Mouse (Mus musculus): ENCODE results near the gene Gm4969.

Gm4969 gene

GRCm38 (mm10) chr7:19067063-19067462 is 51.1 kb downstream of the Gm4969 start:
- no peak for DNase-seq

DNA sequence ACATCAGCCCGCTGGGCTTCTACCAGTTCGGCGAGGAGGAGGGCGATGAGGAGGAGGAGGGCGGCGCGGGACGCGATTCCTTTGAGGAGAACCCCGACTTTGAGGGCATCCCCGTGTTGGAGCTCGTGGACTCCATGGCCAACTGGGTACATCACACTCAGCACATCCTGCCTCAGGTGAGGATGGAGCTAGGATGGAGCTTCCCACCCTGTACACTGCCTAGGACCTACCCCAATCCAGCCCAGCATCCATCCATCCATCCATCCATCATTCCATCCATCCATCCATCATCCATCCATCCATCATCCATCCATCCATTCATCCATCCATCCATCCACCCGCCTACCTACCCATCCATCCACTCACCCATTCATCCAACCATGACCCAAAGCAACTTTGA is 52.3 kb downstream of the Gm4969 start:
- DNase-seq: no peak

- DNase-seq: no peak
These were observed 60.8 kb downstream of the Gm4969 start for GRCm38 (mm10) chr7:19057405-19057804.

DNA sequence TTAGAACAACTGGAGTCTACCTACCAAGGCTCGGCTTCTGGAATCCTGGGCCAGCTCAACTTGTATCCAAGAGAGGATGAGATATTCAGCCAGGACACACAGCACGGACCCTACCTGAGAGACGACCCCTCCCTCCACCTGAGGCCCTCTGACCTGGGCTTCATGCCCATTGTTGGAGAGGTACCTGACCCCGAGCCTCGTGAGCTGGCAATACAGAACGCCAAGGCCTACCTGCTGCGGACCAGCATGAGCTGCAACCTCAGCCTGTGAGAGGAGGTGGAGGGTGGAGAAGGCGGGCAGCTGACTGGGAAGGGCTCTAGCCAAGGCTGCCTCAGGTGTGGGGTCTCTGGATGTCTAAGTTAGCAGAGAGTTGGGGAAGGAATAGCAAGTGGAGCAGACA is 63.1 kb downstream of the Gm4969 start:
- DNase-seq: no peak

- no peak for DNase-seq
These were observed 63.4 kb downstream of the Gm4969 start for GRCm38 (mm10) chr7:19054777-19055076.

DNA sequence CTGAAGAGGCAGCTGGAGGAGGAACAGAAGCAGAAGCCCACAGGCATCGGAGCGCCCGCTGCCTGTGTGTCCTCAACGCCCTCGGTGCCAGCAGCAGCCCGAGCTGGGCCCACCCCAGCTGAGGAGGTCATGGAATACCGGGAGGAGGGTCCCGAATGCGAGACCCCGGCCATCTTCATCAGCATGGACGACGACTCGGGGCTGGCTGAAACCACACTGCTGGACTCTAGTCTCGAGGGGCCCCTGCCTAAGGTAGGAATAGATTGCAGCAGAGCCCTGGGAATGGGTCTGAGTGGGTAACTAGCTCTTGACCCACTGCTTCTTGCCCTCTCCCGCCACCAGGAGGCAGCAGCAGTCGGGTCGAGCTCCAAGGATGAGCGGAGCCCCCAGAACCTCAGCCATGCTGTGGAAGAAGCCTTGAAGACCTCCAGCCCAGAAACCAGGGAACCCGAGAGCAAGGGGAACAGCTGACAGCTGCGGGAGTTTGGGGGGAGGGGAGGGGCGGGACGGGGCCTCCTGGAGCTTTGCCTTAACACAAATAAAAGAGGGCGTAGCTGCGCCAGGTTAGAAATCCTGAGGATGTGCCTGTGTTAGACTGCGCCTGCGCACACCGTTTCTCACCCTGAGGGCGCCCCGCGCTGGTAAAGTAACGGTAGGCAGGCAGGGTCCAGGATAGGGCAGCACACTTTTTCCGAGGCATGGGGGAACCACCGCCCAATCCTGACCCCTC is 64.0 kb downstream of the Gm4969 start, which contains the start of gene Rsph6a:
Rsph6a (plus strand) TSS at position 644 of the 730 bp plus-strand sequence.
- no peak for DNase-seq

- no peak for DNase-seq
These were observed 65.0 kb downstream of the Gm4969 start for GRCm38 (mm10) chr7:19053136-19053532.

DNA sequence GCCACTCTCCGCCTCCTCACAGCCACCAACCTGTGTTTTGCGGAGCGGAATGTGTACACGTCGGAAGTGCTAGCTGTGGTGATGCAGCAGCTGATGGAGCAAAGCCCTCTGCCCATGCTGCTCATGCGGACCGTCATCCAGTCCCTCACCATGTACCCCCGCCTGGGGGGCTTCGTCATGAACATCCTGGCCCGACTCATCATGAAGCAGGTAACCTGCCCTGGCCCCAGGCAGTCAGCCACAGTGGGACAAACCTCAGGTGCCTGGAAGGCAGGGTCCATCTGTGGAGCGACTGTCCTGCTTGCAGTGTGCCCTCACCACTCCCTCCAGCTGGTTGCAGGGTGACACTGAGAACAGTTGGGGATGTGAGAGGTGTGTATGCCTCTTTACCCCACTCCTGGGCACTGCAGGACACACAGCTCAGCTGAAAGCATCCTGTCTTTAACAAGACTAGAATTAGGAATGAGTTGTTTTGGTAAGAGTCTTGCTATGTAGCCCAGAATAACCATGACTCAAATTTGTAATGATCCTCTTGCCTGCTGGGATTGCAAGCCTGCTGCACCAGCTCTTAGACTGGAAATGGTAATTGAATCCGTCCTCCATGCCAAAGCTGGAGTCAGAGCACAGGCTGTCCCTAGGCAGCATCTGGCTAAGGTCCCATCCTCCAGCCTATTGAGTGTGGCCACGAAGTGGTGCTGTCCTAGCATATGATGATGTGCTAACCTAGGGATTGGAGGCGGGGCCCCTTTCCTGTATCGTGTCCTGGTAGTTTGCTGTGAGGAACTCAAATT is 65.6 kb downstream of the Gm4969 start:
- no peak for DNase-seq

GRCm38 (mm10) chr7:19051161-19051560 is 67.0 kb downstream of the Gm4969 start:
- DNase-seq: no peak

DNA sequence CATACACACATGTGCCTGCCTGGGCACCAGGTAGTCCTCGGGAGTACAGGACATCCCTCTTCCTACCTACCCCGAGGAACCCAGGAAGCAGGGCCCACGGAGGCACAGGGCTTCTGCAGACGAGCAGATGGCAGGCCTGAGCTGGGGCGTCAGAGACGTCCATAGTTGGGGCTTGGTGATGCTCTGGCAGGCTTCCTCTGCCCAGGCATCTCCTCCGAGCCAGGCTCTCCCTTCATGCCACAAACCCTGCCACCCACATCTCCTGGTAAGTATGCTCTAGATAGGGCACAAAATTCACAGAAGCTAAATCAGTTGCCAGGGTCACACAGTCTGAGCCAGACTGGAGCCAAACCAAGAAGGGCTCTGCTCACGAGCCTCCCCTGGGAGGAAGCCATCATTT is 68.0 kb downstream of the Gm4969 start:
- DNase-seq: no peak

DNA sequence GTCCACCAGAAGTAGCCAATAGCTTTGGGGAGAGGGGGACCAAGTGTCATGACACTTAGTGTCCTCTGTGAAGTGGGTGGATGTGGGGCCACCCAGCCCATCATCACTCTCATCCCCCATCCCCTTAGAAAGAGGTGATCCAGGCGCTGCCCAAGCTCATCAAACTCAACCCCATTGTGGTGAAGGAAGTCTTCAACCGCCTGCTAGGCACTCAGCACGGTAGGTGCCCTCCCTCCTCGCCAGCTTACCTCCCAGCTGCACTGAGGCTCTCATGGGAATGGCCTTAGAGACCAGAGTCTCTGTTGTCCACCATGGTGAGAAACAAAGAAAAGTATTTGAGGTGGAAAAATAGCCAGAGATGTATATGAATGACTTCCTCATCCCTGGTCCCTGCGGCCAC is 68.9 kb downstream of the Gm4969 start:
- DNase-seq: no peak
